Mouse (Mus musculus) forebrain, embryonic 15.5 days (tissue): ENCODE measurements around the gene Olig3. TPM values are rescaled to one million over a fixed set of nuclear protein-coding genes. Genes with fewer than 3 reads are reported as not detected.

Experiments
- ATAC-seq: fragments of 200-750 bp; cut with Nextera tagmentation; replicated peaks from 2 replicates; pipeline ENCODE4 v1.8.0; 2017; ENCODE audit warnings: mild to moderate bottlenecking, moderate TSS enrichment, moderate library complexity
- H3K27ac ChIP-seq: fragments of 300-500 bp; sonication (generic); replicated peaks from 2 replicates; pipeline ENCODE4 v1.5.1; 2015; ENCODE audit warnings: mild to moderate bottlenecking, inconsistent platforms
- H3K27me3 ChIP-seq: fragments of 300-500 bp; sonication (generic); 2 replicates; pipeline ENCODE4 v1.6.1; 2015; ENCODE audit warnings: inconsistent platforms
- H3K36me3 ChIP-seq: fragments of 300-500 bp; sonication (generic); 2 replicates; pipeline ENCODE4 v1.6.1; 2015; ENCODE audit warnings: mild to moderate bottlenecking, inconsistent platforms
- H3K4me1 ChIP-seq: fragments of 300-500 bp; sonication (generic); 2 replicates; pipeline ENCODE4 v1.6.1; 2015; ENCODE audit warnings: inconsistent platforms
- H3K4me2 ChIP-seq: fragments of 300-500 bp; sonication (generic); replicated peaks from 2 replicates; pipeline ENCODE4 v1.6.1; 2015; ENCODE audit warnings: mild to moderate bottlenecking, inconsistent platforms
- H3K4me3 ChIP-seq: fragments of 300-500 bp; sonication (generic); 2 replicates; pipeline ENCODE4 v1.5.1; 2015; ENCODE audit warnings: mild to moderate bottlenecking, inconsistent platforms
- H3K9ac ChIP-seq: fragments of 300-500 bp; sonication (generic); replicated peaks from 2 replicates; pipeline ENCODE4 v1.6.1; 2015; ENCODE audit warnings: mild to moderate bottlenecking, inconsistent platforms
- H3K9me3 ChIP-seq: fragments of 300-500 bp; sonication (generic); 2 replicates; pipeline ENCODE4 v1.6.1; 2016; ENCODE audit warnings: inconsistent platforms
- WGBS: fragments of 180-500 bp; shearing (Covaris S2); methylation state at CpG from one replicate; pipeline ENCODE4 v1.1.7; 2015; ENCODE audit warnings: mixed read lengths; 5-methylcytosine and 5-hydroxymethylcytosine counted together
- polyA plus RNA-seq: library from polyadenylated mRNA; unstranded; fragments of >200 nt; fragmentation: Nextera tagmentation; extraction: Ambion mirVana; gene quantifications from 2 replicates; pipeline ENCODE4 v1.2.1, GENCODE M21; 2015

Gene Olig3
- polyA plus RNA-seq, 1 experiment from 2014 or later: 0.99 TPM

DNA sequence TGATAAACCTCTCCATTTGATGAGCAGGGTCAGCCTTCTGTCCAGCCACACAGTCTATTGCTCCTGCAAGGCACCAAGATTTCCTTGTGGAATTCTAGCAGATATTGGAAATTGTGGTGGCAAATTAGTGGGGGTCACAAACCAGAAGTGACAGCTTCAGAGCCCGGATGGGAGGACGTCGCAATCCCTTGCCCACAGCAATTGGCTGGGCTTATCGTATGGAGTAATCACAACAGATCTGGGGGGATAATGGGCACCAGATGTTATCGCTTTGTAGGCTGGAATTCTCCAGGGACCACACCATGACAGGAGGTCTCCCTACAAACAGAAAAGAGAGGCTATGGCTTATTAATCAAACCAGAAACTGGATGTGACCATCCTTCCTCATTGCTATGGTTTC is 44.8 kb downstream of the Olig3 start:
- no peaks in the 10 kb centered on the region for H3K27me3 ChIP-seq
- H3K36me3 ChIP-seq: no peaks in the 10 kb centered on the region
- H3K27ac ChIP-seq: no peak overlapping the region
- no peak overlapping the region for H3K4me2 ChIP-seq
- 32% methylated on average over 5 of the region's 5 CpGs for WGBS
- H3K9me3 ChIP-seq: no peaks in the 10 kb centered on the region
- no peak overlapping the region for H3K9ac ChIP-seq
- H3K4me3 ChIP-seq: no peak overlapping the region
- no peak for ATAC-seq
- H3K4me1 ChIP-seq: peaks cover 21% of the 10 kb centered on the region

DNA sequence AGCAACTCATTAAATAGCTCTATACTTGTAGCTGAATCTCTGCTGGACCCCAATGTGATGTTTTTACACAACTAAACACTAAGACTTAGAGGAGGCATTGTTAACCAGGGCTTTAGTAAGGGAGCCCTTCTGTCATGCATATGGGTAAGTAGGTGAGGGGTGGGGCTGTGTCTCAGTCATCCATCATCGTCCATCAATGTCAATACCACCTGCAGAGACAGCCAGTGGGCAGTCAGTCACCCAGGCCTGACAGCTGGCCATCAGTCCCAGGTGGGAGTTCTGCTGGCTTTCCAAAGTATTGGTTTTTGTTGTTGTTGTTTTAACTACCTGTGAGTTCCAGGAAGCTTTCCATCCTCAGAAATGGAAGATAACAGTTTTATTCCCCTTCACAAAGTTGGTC is 48.1 kb downstream of the Olig3 start:
- no peaks in the 10 kb centered on the region for H3K36me3 ChIP-seq
- no peak overlapping the region for H3K9ac ChIP-seq
- H3K4me2 ChIP-seq: no peak overlapping the region
- no peak overlapping the region for H3K27ac ChIP-seq
- no peaks in the 10 kb centered on the region for H3K27me3 ChIP-seq
- no peaks in the 10 kb centered on the region for H3K9me3 ChIP-seq
- no peak for ATAC-seq
- WGBS: 27% methylated on average over 1 of the region's 1 CpGs
- H3K4me1 ChIP-seq: peaks cover 4% of the 10 kb centered on the region; the same call in 1 of the 2 replicates
- H3K4me3 ChIP-seq: no peak overlapping the region

DNA sequence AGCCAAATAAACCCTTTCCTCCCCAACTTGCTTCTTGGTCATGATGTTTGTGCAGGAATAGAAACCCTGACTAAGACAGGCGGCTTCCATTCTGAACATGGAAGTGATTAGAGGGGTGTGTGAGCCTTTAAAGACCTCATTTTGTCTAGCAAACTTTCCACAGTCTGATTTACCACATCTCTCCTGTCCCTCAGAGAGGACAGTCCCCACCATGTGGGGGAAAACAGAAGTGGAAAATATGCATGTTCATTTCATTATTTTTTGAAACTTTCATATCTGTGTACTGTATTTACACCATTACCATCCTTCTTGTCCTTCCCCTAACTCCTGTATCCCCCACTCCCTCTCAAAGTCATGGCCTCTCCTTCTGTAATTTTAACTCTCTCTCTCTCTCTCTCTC is 49.6 kb downstream of the Olig3 start:
- no peaks in the 10 kb centered on the region for H3K27me3 ChIP-seq
- H3K27ac ChIP-seq: no peak overlapping the region
- no peaks in the 10 kb centered on the region for H3K9me3 ChIP-seq
- no peak overlapping the region for H3K4me2 ChIP-seq
- H3K4me3 ChIP-seq: no peak overlapping the region
- no peak for ATAC-seq
- WGBS: 68% methylated on average over 1 of the region's 1 CpGs
- no peak overlapping the region for H3K9ac ChIP-seq
- H3K36me3 ChIP-seq: no peaks in the 10 kb centered on the region
- peaks cover 3% of the 10 kb centered on the region; the same call in 1 of the 2 replicates for H3K4me1 ChIP-seq

DNA sequence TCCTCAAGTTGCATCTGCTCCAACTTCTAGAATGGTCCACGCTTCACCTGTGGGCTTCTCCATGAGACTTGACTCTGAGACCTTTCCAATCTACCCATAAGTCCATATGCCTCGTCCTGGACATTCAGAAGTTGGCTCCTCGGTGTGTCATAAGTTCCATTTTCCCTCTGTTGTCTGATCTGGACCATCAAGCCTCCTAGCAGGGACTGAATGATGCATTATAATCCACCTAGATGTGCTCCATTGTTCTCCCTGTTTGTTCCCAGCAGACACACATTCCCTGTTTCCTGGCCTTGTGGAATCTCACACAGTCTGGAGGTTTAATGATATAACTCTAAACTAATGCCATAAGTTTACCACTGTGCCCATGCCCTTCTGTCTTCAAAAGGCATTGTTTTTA is 50.8 kb downstream of the Olig3 start:
- no peaks in the 10 kb centered on the region for H3K9me3 ChIP-seq
- ATAC-seq: no peak
- no peak overlapping the region for H3K4me2 ChIP-seq
- H3K9ac ChIP-seq: no peak overlapping the region
- H3K27ac ChIP-seq: no peak overlapping the region
- no peaks in the 10 kb centered on the region for H3K36me3 ChIP-seq
- no peaks in the 10 kb centered on the region for H3K27me3 ChIP-seq
- H3K4me1 ChIP-seq: no peaks in the 10 kb centered on the region
- H3K4me3 ChIP-seq: no peak overlapping the region
- 92% methylated on average over 3 of the region's 3 CpGs for WGBS

Other genes with a start within 250 kb of the Olig3 start
- gene Ifngr1, start 235.4 kb downstream of the Olig3 start, polyA plus RNA-seq: 14.3 and 16.3 TPM in 2 replicates